Mouse (Mus musculus) embryo, embryonic 11.5 days (tissue): ENCODE data around the gene Fgd2.
"Not testable (repeated sequence)": the region's sequence is repeated elsewhere in the genome, so short reads cannot be mapped to it uniquely, and the experiment has no call there.

ENCODE experiments used
- DNase-seq: peaks from one replicate; pipeline ENCODE4 v3.0.0-alpha.2; 2012; ENCODE audit warnings: low read depth, low spot score

Gene Fgd2

DNA sequence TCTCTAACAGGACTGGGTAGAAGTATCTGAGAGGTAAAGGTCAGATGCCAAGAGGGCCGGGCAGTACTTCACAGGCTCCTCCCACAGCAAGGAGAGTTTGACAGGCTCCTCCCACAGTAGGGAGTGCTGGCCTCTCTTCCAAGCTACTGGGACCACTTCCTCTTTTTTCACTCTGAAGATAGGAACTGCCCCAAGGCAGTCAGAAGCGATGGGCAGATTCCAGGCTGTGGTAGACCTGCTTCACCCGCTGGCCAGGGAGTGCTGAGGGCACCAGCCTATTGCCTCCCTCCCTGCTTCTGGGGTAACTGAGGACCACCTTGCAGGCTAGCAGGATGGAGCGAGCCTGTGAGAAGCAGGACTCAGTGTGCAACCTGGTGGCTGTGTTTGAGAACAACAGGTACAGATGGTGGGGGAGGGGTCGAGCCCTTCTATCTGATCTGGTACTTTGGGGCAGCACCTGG is at the start of gene Fgd2:
Fgd2 (plus strand) TSS at position 154 of the 461 bp plus-strand sequence.
- DNase-seq: no peak

DNA sequence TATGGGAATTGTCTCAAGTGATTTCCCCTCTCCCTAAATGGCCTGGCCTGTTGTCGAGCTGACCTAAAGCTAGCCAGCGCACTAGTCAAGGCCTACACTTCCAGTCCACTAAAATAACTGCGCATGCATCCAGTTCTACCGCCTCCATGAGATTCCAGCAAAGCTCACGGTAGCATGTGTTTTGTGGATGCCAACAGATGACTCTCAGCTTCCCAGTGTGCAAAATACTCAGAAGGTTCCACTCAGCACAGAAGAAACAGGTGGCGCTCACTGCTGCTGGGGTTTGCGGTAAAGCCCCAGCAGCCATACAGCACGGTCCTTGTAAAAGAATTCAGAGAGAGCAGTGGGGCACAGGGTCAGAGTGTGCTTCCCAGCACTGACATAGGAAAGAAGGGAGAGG is 49.1 kb upstream of the Fgd2 start:
- no peak for DNase-seq

DNA sequence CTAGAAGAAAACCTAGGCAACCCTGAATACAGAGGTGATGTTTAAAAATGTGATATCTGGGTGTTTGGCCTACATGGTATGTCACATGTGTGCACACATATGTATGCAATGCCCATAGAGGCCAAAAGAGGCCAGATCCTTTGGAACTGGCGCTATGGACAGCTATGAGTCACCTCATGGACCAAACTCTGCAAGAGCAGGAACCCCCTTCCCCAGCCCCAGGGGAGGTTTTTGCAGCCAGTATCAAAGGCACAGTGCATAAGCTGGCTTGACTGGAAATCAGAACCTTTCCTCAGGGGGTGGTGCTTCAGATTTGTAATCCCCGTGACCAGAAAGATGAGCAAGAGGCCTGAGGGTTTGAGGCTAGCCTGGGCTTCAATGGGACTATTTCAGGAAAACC is 48.6 kb upstream of the Fgd2 start:
- DNase-seq: no peak

DNA sequence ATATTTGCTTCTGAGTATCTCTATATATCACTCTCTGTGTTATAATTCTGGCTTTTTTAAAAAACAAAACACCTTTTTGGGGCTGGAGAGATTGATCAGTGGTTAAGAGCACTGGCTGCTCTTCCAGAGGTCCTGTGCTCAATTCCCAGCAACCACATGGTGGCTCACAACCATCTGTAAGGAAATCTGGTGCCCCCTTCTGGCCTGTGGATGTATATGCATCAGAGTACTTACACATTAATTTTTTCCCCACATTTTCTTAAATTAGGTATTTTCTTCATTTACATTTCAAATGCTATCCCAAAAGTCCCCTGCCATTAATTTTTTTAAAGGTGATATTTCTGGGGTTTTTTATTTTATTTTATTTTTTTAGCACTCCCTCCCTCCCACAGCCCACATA is 47.4 kb upstream of the Fgd2 start:
- no peak for DNase-seq

DNA sequence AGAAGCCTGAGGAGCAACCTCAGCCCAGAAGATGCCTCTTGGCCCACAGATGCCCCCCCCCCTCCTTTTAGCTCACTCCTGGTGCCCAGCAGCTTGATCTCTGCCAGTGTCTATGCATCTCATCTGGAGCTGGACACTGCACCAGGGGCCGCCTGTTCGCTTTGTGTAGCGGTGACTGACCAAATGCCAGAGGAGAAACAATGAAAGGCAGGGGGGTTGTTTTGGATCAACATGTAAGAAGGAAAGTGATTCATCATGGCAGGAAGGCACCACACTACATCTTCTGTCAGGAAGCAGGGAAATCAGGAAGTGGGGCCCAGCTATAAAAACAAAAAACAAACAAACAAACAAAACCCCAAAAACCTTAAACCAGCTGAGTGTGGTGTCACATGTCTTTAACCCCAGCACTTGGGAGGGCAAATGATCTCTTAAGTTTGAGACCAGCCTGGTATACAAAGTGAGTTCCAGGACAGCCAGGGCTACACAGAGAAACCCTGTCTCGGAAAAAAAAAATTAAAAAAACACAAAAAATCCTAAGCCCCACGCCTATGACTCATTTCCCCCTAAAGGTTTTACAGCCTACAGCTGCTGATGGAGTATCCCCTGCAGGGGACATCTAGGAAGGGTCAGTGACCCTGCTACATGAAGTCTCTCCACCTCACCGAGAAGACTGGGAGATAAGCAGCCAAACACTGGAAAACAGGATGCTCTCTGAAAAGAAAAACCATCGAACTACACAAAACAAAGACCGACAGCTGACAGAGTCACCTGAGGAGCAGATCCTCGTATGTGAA is 44.8 kb upstream of the Fgd2 start:
- DNase-seq: no peak

DNA sequence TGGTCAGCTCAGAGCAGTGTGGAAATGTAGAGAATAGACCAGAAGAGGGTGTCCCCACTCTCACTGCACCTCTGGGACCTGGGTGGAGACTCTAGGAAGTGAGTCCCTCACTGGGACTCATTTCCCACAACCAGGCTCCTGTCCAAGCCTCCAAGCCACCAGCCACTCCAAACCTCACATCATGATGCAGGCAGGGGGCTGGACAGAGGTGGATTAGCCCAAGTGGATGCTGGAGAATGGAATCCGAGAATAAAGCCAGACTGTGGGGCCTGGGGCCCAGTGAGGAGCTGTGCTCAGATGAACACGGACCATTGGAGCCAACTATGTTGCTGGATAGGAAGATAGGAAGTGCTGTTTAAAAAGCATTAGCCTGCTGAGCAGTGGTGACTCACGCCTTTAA is 43.8 kb upstream of the Fgd2 start:
- DNase-seq: no peak

DNA sequence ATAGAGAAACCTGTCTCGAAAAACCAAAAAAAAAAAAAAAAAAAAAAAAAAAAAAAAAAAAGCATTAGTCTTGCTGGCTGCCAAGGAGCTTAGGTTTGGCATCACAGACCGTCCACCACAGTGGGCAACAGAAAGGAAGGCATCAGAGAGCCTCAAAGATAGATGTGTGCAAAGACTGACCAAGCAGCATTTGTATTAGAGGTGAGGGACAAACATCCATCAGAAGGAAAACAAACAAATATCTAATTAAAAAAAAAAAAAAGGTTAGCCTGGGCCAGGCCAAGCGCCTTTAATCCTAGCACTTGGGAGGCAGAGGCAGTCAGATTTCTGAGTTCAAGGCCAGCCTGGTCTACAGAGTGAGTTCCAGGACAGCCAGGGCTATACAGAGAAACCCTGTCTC is 43.3 kb upstream of the Fgd2 start, which contains the start of gene Pi16:
Pi16 (plus strand) TSS at position 301 of the 400 bp plus-strand sequence.
- DNase-seq: not testable (repeated sequence)

DNA sequence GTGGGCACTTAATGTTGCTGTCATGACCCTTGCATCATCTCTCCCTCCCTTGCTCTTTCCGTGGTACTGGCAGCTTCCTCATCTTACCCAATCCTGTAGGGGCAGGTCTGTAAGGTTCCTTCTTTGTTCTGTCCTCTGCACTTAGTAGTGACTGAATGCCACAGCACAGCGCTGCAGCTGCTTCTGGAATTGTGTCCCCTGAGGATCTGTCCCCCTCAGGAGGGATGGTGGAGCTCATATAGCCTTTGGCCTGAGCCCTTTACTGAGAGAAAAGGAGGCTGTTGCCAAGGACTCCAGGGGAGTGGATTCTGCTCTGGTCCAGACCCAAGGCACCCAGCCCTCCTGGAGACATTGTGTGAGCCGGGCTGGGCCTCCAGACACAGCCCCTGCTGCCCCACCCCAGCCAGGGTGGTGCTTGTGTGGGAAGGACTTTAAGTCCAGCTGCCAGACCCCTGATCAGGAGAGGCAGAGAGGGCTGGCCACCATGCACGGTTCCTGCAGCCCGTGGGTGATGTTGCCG is 41.9 kb upstream of the Fgd2 start:
- no peak for DNase-seq

DNA sequence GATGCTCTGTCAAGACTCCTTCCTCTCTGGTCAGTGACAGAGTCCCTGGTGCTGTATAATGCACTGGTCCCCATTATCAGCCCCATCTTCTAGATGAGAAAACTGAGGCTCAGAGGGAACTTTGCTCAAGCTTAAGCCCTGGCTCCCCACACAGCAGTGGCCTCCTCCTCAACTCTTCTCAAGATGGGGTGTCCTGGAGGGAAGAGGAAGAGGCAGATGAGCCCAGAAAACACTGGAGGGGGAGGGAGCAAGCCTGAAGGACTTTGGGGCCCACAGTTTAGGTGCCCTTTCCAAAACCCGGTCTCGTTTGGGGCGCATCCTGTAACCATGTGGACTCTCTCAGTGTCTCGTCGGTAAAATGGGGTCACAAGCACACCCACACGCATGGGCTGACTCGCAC is 41.2 kb upstream of the Fgd2 start:
- no peak for DNase-seq

DNA sequence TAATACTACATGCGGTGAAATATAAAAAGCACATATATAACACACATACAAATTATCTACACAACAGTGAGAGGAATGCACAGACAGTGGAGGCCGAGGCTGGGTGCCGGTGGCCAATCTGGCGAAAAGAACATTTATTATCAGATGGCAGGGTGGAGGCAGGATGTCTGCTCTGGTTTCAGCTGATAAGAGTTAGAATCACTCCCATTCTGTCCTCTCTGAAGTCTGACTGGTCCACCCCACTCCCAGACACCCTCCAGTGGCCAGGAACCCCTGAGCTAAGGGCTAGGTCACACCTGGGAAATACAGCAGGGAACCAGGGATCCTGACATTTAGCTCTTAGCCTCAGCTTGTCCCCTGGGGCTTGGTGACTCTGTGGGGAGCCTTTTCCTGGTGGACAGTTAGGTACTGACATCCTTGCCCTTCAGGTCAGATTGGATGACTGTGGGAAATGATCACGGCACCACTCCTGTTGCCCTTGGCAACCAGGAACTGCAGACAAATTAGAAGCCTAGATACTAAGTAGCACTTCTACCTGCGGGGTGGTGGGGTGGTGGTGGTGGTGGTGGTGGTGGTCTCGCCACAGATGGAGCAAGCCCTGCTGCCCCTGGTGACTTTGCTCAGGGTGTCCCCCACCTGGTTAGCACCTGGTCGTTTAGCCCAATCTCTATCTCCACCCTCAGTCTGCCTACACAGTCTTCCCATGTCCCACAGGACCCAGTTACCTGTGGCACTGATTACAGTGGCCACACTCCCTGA is 40.7 kb upstream of the Fgd2 start:
- no peak for DNase-seq

DNA sequence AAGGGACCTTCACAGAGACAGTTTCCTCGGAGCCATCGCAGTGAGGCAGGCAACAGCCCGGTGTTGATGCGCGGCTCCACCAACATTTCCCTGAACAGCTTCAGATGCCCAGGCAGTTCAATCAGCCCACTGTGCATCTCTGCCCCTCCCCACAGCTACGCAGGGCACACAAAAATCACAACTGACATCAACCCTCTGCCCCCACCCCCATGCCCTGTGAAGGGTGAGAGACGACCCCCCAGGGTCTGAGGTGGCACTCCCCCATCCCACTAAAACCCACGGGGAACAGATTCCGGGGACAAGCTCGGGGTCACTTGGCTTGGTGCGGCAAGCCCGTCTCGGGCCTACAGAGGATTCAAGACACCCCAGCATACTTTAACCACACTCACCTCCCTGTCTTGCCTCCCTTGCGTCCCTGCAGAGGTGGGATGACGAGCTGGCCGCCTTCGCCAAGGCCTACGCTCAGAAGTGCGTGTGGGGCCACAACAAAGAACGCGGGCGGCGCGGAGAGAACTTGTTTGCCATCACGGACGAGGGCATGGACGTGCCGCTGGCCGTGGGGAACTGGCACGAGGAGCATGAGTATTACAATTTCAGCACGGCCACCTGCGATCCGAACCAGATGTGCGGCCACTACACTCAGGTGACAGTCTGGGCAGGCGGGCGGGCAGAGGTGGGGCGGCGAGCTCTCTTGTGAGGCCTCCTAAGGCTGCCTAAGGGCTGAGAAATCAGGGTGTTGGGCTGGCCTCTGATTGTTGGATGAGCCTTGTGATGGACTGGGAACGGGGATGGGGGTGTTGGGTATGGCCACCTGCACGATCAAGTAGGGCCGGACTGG is 38.7 kb upstream of the Fgd2 start:
- no peak for DNase-seq

DNA sequence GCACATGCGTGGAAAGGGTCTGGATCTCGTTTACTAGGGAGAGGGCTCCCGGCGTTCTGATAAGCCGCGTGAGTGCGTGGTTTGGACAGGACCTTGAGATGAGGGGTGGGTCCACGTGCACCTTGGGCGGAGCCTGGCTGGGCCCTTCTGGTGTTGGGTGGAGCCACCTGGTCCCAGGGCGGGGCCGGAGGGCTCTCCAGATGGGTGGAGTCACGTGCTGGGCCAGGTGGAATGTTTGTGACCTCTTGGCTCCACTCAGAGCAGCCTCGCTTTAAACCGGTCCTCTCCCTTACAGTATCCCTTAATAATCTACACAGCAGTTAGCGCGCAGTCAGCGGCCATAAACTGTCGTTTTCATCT is 38.1 kb upstream of the Fgd2 start:
- no peak for DNase-seq

DNA sequence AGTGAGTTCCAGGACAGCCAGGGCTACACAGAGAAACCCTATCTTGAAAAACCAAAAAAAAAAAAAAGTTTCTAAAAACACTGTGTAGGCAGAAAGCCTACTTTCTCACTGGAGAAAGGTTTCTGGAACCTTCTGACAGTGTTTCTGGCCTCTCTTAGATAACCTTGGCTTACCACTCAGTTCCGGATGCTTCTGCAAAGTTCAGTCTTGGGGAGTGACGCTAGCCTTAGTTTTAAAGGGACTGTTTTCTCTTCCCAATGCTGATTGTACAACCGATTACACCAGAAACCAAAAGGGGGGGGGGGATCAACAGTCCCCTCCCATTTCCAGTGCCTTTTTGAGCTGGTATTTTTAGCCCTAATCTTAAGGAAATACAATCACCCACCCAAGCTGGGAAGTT is 37.1 kb upstream of the Fgd2 start:
- DNase-seq: no peak

DNA sequence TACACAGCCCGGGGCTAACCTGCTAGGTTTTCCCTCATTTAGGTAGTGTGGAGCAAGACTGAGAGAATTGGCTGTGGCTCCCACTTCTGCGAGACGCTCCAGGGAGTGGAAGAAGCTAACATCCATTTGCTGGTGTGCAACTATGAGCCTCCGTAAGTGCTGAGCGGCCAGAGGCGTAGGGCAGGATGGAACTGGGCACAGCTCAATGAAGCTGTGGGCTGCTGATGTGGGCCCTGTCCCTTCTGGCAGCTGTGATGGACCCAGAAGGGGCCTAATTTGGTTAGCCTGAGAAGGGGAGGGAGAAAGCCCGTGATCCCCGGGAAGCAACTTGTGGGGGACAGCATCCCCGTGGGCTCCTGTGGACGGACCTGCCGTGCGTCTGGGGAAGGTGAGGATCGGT is 34.9 kb upstream of the Fgd2 start:
- DNase-seq: no peak

DNA sequence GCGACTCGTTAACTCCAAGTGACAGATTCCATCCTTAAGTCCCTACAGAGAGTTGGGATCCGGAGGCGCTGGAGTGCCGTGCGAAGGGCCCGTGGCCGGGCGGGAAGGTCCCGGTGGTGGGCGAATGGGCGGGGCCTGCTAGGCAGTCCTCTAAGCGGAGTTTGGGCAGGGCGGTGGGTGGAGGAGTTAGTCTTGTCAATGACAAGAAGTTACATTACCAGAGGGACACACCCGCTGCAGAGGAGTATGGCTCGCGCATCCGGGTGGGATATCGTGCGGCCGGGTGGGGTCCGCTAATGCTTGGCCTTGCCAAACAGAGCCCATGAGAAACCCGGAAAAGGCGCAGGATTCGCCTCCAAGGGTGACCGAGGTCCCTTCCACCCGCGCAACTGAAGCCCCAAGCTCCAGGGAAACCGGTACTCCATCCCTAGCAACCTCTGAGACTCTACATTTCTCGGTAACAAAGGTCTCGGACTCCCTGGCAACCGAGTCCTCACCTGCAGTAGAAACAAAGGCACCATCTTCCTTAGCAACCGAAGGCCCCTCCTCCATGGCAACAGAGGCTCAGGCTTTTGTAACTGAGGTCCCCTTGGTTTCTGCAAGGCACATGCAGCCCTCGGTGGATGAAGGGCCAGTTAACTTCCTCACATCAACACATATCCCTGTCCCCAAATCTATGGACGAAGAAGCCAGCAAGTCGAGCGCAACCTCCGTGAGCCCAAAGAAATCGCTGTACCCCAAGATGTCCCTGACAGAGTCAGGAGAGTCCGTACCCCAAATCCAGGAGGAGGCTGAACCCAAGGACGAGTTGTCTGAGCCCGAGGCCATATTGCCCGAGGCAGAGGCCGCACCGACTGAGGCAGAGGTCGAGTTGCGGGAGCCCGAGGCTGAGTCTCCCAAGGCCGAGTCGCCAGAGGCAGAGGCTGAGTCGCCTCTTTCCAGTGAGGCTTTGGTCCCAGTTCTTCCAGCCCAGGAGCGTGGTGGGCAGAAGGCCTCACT is 33.9 kb upstream of the Fgd2 start:
- DNase-seq: no peak

DNA sequence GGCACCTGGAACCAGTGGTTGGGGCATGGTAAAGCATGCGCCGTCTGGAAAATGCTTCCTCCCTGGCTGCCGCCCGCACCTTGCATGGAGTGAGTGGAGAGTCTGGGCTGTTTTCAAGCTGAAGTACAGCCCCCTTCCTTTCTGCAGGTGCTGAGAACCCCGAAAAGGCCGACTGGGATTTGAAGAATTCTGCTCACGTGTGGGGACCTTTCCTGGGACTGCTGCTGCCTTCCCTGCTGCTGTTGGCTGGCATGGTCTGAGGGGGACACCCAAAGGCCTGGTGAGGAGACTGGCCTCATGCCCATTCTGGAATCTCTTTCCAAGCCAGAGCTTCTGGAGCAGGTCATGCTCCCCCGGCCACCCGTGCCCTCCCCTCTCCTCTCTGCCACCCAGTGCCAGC is 33.0 kb upstream of the Fgd2 start:
- DNase-seq: no peak

DNA sequence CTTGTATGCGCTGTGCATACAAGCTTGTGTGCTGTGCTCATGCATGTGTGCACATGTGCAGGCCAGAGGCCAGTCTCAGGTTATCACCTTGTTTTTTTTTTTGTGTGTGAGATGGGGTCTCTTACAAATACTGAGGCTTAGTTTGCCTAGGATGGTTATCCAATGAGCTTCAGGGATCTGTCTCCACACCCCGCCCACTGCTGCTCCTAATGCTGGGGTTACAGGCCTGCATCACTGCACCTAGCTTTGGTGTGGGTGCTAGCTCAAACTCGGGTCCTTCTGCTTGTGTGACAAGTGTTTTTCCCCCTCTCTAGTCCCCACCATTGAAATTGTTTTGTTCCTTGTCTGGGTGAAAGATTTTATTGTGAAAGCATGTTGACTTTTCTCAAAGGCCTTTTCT is 30.5 kb upstream of the Fgd2 start:
- no peak for DNase-seq

DNA sequence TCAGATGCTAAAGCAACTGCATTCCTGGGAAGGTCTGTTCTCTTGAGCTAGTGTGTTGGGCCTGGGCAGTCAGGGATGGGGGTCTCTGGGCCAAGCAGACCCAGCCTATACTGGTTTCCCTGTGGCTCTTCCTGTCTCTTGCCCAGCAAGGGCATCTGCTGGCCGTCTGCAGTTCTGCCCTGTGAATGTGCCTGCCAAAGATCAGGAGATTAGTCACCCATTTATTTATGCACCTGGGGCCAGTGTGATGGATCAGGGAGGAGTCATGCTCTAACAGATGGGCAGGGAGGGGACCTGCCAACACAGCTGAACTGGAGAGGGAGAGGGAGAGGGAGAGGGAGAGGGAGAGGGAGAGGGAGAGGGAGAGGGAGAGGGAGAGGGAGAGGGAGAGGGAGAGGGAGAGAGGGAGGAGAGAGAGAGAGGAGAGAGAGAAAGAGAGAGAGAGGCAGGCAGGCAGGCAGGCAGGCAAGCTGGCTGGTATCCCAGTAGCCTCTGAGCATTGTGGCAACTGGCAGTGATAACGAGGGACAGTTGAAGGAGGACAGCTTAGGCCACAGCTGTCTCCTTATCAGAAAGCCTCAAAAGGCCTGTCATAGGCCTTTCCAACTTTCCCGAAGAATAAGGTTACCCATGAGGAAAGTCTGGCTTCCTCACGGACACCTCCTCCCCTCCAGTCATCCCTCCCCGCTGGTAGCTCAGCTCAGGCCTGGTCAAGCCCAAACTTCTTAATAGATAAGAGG is 29.9 kb upstream of the Fgd2 start:
- DNase-seq: no peak

DNA sequence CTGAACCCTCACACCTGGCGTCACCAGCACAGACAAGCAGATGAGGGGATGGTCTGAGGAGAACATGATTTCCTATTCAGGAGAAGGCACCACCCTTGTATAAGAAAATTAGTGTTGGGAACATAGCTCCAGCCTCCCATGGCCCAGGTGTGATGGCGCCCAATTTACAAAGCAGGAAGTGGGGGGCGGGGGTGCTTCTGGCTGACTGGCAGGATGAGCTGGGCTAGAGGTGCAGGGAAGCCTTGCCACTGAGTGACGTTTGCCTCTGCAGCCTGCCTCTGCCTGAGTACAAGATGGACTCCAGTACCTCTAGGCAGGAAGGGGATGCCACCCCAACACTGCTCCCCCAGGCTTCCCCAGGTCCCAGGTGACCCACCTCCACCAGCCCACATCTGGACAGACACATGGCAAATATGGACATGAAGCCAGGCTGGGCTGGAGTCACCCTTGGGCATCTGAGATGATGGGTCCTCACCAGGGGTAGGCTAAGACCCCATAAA is 28.5 kb upstream of the Fgd2 start:
- DNase-seq: no peak
